Mouse (Mus musculus) CH12.LX (cell line): ENCODE measurements at regions not wholly inside any gene's neighbourhood (a gene's known extent, or its start where the extent isn't known, plus 50 kb on each side); places are given as distances from the start of the nearest gene placed in this dataset.

Source experiments
- DNase-seq: peaks from one replicate; pipeline ENCODE4 v3.0.0-alpha.2; 2013; ENCODE audit errors: extremely low read depth
- H3K27ac ChIP-seq: 2 replicates; pipeline ENCODE4 v1.5.1; 2012; ENCODE audit warnings: low read depth, mild to moderate bottlenecking, control low read depth, moderate library complexity; ENCODE audit not compliant: insufficient read depth
- H3K27me3 ChIP-seq: replicated peaks from 2 replicates; pipeline ENCODE3; 2012; ENCODE audit warnings: inconsistent platforms
- H3K36me3 ChIP-seq, 2 experiments: replicated peaks in 1 of 2; 2 replicates each; pipeline versions ENCODE3 to v1.6.1; 2012; ENCODE audit warnings: inconsistent platforms in 1 of 2, low read length in 1 of 2, mild to moderate bottlenecking in 1 of 2, mixed read lengths in 1 of 2, moderate library complexity in 1 of 2; ENCODE audit not compliant: control insufficient read depth in 1 of 2, insufficient read depth in 1 of 2
- H3K4me1 ChIP-seq, 2 experiments: 2 replicates each; pipeline ENCODE4 v1.6.1; 2012; ENCODE audit warnings: inconsistent platforms in 1 of 2, moderate library complexity in 1 of 2; ENCODE audit not compliant: insufficient read depth in 2 of 2, control insufficient read depth in 1 of 2
- H3K4me2 ChIP-seq: 2 replicates; pipeline ENCODE4 v1.6.1; 2012; ENCODE audit warnings: low read depth, mild to moderate bottlenecking, control low read depth; ENCODE audit not compliant: poor library complexity, insufficient read depth, severe bottlenecking
- H3K4me3 ChIP-seq, 3 experiments: fragments of 150-350 bp in 1 of 3; sonication (generic) in 1 of 3; replicated peaks in 1 of 3; 2 replicates each; pipeline versions ENCODE3 to v1.5.1; 2011 to 2012; ENCODE audit warnings: low read depth in 2 of 3, low read length in 2 of 3, mild to moderate bottlenecking in 2 of 3, moderate library complexity in 2 of 3, control low read depth in 1 of 3, improper control_type of control experiment in 1 of 3, inconsistent platforms in 1 of 3, mixed read lengths in 1 of 3; ENCODE audit not compliant: poor library complexity in 1 of 3
- H3K79me2 ChIP-seq: replicated peaks from 2 replicates; pipeline ENCODE4 v1.6.1; 2012; ENCODE audit warnings: mild to moderate bottlenecking, moderate library complexity; ENCODE audit not compliant: control insufficient read depth, poor library complexity, insufficient read depth, severe bottlenecking; ENCODE audit errors: extremely low read depth
- H3K9ac ChIP-seq: 2 replicates; pipeline ENCODE4 v1.6.1; 2012; ENCODE audit warnings: low read depth, mild to moderate bottlenecking, control low read depth, moderate library complexity; ENCODE audit not compliant: insufficient read depth
- H3K9me3 ChIP-seq: replicated peaks from 2 replicates; pipeline ENCODE3; 2012; ENCODE audit warnings: low read length, inconsistent platforms, mixed read lengths
- BHLHE40 ChIP-seq: IDR thresholded peaks from 2 replicates; pipeline ENCODE4 v1.6.1; 2011; ENCODE audit warnings: mild to moderate bottlenecking, low read depth, low read length, improper control_type of control experiment
- CHD1 ChIP-seq: IDR thresholded peaks from 2 replicates; pipeline ENCODE4 v1.6.1; 2012; ENCODE audit warnings: low read depth, low read length, improper control_type of control experiment, inconsistent platforms
- CTCF ChIP-seq, 2 experiments: IDR thresholded peaks in 1 of 2; conservative IDR thresholded peaks in 1 of 2; 2 replicates each; pipeline ENCODE4 v1.5.1; 2011 to 2012; ENCODE audit warnings: low read depth in 2 of 2, low read length in 2 of 2, improper control_type of control experiment in 1 of 2, inconsistent platforms in 1 of 2, mild to moderate bottlenecking in 1 of 2, moderate library complexity in 1 of 2
- E2F4 ChIP-seq: IDR thresholded peaks from 2 replicates; pipeline ENCODE4 v1.6.1; 2011; ENCODE audit warnings: low read depth, low read length, improper control_type of control experiment; ENCODE audit not compliant: insufficient replicate concordance
- ELF1 ChIP-seq: IDR thresholded peaks from 2 replicates; pipeline ENCODE4 v1.6.1; 2014; ENCODE audit warnings: low read depth, mild to moderate bottlenecking, inconsistent platforms, low read length, improper control_type of control experiment
- EP300 ChIP-seq: IDR thresholded peaks from 2 replicates; pipeline ENCODE4 v1.6.1; 2011; ENCODE audit warnings: low read length, improper control_type of control experiment
- ETS1 ChIP-seq: conservative IDR thresholded peaks from 2 replicates; pipeline ENCODE4 v1.6.1; 2012; ENCODE audit warnings: low read depth, mild to moderate bottlenecking, inconsistent platforms, low read length, improper control_type of control experiment, moderate library complexity
- HCFC1 ChIP-seq: IDR thresholded peaks from 2 replicates; pipeline ENCODE4 v1.6.1; 2012; ENCODE audit warnings: low read depth, mild to moderate bottlenecking, inconsistent platforms, low read length, improper control_type of control experiment
- IRF4 ChIP-seq: IDR thresholded peaks from 2 replicates; pipeline ENCODE4 v1.6.1; 2014; ENCODE audit warnings: low read depth, mild to moderate bottlenecking, inconsistent platforms, low read length, improper control_type of control experiment
- JUND ChIP-seq: conservative IDR thresholded peaks from 2 replicates; pipeline ENCODE4 v1.6.1; 2011; ENCODE audit warnings: low read depth, low read length, improper control_type of control experiment
- KAT2A ChIP-seq: IDR thresholded peaks from 2 replicates; pipeline ENCODE4 v1.6.1; 2012; ENCODE audit warnings: low read length, improper control_type of control experiment, inconsistent platforms; ENCODE audit not compliant: insufficient replicate concordance
- MAZ ChIP-seq: IDR thresholded peaks from 2 replicates; pipeline ENCODE4 v1.6.1; 2012; ENCODE audit warnings: low read depth, mild to moderate bottlenecking, inconsistent platforms, low read length, improper control_type of control experiment, moderate library complexity
- MXI1 ChIP-seq: IDR thresholded peaks from 2 replicates; pipeline ENCODE4 v1.6.1; 2011; ENCODE audit warnings: mild to moderate bottlenecking, low read depth, low read length, improper control_type of control experiment
- MYC ChIP-seq: IDR thresholded peaks from 2 replicates; pipeline ENCODE4 v1.6.1; 2011; ENCODE audit warnings: low read depth, mild to moderate bottlenecking, improper control_type of control experiment, low read length
- PAX5 ChIP-seq: IDR thresholded peaks from 2 replicates; pipeline ENCODE4 v1.6.1; 2012; ENCODE audit warnings: low read length, inconsistent platforms, mixed read lengths
- RAD21 ChIP-seq: IDR thresholded peaks from 2 replicates; pipeline ENCODE4 v1.6.1; 2011; ENCODE audit warnings: low read depth, mild to moderate bottlenecking, low read length, improper control_type of control experiment, moderate library complexity
- RCOR1 ChIP-seq: conservative IDR thresholded peaks from 2 replicates; pipeline ENCODE4 v1.6.1; 2012; ENCODE audit warnings: low read depth, mild to moderate bottlenecking, inconsistent platforms, low read length, improper control_type of control experiment
- SIN3A ChIP-seq: IDR thresholded peaks from 2 replicates; pipeline ENCODE4 v1.6.1; 2012; ENCODE audit warnings: low read length, improper control_type of control experiment, inconsistent platforms
- TBP ChIP-seq: conservative IDR thresholded peaks from 2 replicates; pipeline ENCODE4 v1.6.1; 2011; ENCODE audit warnings: low read depth, low read length, improper control_type of control experiment
- UBTF ChIP-seq: IDR thresholded peaks from 2 replicates; pipeline ENCODE4 v1.6.1; 2012; ENCODE audit warnings: low read depth, mild to moderate bottlenecking, inconsistent platforms, low read length, improper control_type of control experiment, moderate library complexity
- USF1 ChIP-seq: IDR thresholded peaks from 2 replicates; pipeline ENCODE4 v1.6.1; 2014; ENCODE audit warnings: low read depth, mild to moderate bottlenecking, inconsistent platforms, low read length, improper control_type of control experiment
- USF2 ChIP-seq: conservative IDR thresholded peaks from 2 replicates; pipeline ENCODE4 v1.6.1; 2011; ENCODE audit warnings: low read depth, low read length, improper control_type of control experiment
- ZC3H11A ChIP-seq: IDR thresholded peaks from 2 replicates; pipeline ENCODE4 v1.6.1; 2012; ENCODE audit warnings: low read depth, mild to moderate bottlenecking, inconsistent platforms, low read length, improper control_type of control experiment
- ZNF384 ChIP-seq: IDR thresholded peaks from 2 replicates; pipeline ENCODE4 v1.6.1; 2012; ENCODE audit warnings: low read depth, low read length, improper control_type of control experiment, inconsistent platforms
- dilution Hi-C: fragments of 300-500 bp; cut with MboI; formaldehyde crosslinking; loops from 2 replicates; pipeline ENCODE4 v1.14.3; 2020; ENCODE audit warnings: low sequenced_read_pairs; ENCODE audit not compliant: extremely low pct_unique_long_range_greater_than_20kb, extremely low pct_ligation_motif_present
- in situ Hi-C: fragments of 300-500 bp; cut with MboI; formaldehyde crosslinking; loops from 3 replicates; pipeline ENCODE4 v1.14.3; 2019; ENCODE audit warnings: low sequenced_read_pairs, low pct_ligation_motif_present, low pct_unique_long_range_greater_than_20kb, mixed read lengths

DNA sequence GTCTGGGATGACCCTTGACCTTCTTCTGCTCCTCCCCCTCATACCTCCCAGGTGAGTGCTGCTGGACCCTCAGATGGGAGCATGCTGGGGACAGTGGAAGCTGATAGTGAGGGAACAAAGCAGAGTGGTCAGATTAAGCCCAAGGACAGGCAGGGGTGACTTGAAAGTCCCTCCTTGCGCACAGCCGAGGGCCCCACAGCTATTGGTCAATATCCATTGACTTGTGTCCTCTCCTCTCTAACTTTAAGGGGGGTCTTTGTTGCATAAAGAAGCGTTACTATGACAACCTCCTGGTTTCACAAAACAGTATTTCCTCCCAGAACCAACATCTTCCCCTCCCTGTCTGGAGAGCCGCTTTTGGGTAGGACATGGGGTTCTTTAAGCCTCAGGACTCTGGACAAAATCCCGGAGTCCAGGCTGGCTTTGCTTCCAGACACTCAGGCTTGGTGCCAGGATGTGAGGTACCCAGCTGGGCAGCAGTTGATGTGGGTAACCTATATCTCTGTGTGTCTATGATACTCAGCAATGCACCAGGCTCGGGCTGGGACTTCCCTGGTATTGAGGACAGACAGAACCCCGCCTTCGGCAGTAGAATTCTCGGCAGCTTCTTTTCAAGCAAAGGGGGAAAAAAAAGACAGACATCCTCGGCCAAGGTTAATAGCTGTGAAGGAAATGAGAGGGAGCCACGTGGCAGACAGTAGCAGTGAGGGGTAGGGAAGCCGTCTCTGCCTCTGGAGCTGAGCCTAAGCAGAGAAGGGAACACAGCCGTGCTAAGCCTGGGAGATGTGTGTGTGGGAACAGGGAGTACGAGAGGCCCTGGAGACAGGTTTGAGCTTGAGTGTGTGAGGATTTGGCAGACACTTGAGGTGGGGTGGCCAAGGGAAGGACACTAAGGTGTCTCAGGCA lies 66.4 kb downstream of the Tspan17 start:
- dilution Hi-C loops (no loop called here), in situ Hi-C loops (no loop called here)
- Histone ChIP-seq H3K9me3 (no peaks in the 10 kb centered on the region), H3K27me3 (peaks cover 82% of the 10 kb centered on the region), H3K4me3 (no peak overlapping the region), H3K27ac (no peak overlapping the region), H3K79me2 (no peaks in the 10 kb centered on the region), H3K4me2 (no peak overlapping the region), H3K9ac (no peak overlapping the region), H3K36me3 (no peaks in the 10 kb centered on the region), H3K4me1 (no peaks in the 10 kb centered on the region)
- DNase-seq: no peak
- no peak for TF ChIP-seq HCFC1
- no peak for TF ChIP-seq RAD21
- TF ChIP-seq ELF1: no peak
- TF ChIP-seq ETS1: no peak
- TF ChIP-seq CHD1: no peak
- no peak for TF ChIP-seq ZC3H11A
- no peak for TF ChIP-seq JUND
- TF ChIP-seq MXI1: no peak
- no peak for TF ChIP-seq E2F4
- no peak for TF ChIP-seq USF2
- TF ChIP-seq MAZ: no peak

DNA sequence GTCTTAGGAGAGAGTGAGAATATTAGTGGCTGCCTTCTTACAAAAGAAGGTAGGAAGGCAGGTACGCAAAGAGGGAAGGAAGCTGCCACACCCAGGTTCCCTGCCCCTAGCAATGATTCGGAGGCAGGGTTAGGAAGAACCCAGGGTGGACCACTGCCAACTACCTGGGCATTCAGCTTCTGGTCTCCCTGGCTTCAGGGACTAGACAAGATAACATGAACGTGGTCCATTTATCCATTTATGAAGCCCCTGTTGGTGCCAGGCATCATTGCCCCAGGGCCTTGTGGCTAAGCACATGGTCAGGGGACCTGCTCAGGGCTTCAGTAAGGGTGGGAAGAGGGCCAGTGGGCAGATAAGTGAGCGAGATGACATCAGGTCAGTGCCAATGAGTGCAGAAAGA lies 73.8 kb downstream of the Tspan17 start:
- Histone ChIP-seq H3K4me1 (no peaks in the 10 kb centered on the region), H3K9ac (no peak overlapping the region), H3K36me3 (no peaks in the 10 kb centered on the region), H3K4me3 (no peak overlapping the region), H3K4me2 (no peak overlapping the region), H3K27ac (no peak overlapping the region), H3K79me2 (no peaks in the 10 kb centered on the region), H3K9me3 (peaks cover 2% of the 10 kb centered on the region), H3K27me3 (peaks cover 74% of the 10 kb centered on the region)
- in situ Hi-C loops (no loop called here), dilution Hi-C loops (no loop called here)
- TF ChIP-seq UBTF (no peak), IRF4 (no peak), ETS1 (no peak), MYC (no peak), KAT2A (no peak), PAX5 (no peak), SIN3A (no peak), ELF1 (no peak), BHLHE40 (no peak), USF2 (no peak), JUND (no peak), MAZ (no peak), EP300 (no peak), ZNF384 (no peak), USF1 (no peak), RAD21 (no peak), ZC3H11A (no peak), CTCF (conservative IDR thresholded peaks at IDR 0.05 in 1 of 2, IDR thresholded peaks at IDR 0.05 in 1 of 2; ENCODE audit: low read depth in 2 of 2, low read length in 2 of 2) (no peak), TBP (no peak), RCOR1 (no peak)
- no peak for DNase-seq
